Mouse (Mus musculus) NIH3T3 (cell line): ENCODE measurements at regions not wholly inside any gene's neighbourhood (a gene's known extent, or its start where the extent isn't known, plus 50 kb on each side); places are given as distances from the start of the nearest gene placed in this dataset.
"Not testable (repeated sequence)": the region's sequence is repeated elsewhere in the genome, so short reads cannot be mapped to it uniquely, and the experiment has no call there.

Source experiments
- DNase-seq: peaks from one replicate; pipeline ENCODE4 v3.0.0-alpha.2; 2012; ENCODE audit warnings: low read depth

DNA sequence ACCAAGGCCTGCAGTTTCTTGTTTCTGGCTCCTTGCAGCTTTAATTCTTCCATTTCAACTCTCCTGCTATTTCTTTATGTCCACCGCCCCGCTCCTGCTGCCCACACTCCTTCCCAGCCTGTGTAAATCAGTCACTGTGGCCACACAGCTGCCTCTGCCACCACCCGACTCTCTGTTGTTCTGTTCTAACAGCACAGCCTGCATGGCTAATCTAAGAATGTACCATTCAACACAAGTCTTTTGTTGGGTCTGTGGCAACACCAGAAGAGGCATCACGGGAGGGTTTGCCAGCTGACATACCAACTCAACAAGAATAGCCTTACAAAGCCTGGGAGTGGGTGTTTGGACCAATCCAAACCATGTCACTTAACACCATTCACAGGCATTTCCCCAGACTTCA is 264.9 kb upstream of the Pum3 start:
- no peak for DNase-seq

DNA sequence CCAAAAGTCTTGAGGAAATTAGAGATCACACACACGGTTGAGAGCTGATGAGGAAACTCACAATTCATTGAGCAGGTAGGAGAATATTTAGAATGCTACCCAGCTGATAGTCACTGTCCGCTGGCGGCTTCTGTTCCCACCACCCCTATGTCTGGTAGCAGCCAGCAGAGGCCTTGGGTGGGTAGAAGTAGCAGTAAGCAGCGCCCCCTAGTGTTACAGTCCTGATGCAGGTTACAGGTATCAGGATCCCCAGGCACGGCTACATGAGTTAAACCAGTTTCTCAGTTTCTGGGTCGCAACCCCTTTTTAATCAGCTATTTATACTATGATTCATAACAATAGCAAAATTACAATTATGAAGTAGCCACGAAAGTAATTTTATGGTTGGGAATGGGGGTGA is 264.1 kb upstream of the Pum3 start:
- peak; percentile 13 for DNase-seq

DNA sequence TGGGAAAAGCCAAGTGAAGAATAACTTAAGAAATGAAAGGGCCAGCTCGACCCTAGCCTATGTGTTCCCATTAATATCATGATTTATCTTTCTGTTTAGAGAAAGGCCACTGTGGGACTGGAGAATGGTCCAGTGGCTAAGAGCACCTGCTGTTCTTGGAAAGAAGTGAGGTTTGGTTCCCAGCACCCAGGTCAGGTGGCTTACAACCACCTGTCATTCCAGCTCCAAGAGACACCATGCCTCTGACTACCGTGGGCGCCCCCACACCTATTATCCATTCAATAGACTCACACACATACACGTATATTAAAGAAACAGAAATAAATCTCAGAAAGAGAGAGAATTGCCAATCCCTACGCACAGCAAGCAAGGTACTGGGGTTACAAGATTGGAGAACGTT is 263.3 kb upstream of the Pum3 start:
- no peak for DNase-seq

DNA sequence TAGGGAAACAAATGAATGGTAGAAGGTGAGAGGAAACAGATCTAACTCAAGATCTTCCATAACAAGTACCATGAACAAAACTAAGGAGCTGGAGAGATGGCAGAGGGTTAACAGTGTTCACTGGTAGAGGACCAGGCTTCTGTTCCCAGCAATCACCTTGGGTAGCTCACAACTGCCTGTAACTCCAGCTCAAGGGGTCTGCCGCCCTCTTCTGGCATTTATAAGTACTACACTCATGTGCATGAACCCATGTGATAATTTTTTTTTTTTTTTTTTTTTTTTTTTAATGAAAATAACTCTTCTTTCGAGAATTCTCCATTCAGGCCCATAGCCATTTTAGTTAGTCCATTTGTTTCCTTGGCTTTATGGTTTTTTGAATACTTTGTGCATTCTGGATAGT is 253.8 kb upstream of the Pum3 start:
- DNase-seq = peak; percentile 40

DNA sequence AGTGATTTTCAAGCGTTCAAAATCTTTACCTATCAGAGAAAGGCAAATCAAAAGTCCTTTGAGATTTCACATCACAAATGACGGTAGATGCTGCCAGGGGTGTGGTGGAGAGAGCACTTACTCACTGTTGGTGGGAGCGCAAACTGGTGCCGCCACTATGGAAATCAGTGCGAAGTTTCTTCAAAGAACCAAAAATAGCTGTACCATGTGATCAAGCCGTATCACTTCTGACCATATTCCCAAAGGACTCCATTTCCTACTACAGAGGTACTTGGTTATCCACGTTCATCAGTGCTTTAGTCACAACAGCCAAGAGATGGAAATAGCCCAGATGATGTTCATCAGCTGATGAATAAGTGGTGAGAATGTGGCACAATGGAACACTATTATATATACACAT is 249.8 kb upstream of the Pum3 start:
- DNase-seq = no peak

DNA sequence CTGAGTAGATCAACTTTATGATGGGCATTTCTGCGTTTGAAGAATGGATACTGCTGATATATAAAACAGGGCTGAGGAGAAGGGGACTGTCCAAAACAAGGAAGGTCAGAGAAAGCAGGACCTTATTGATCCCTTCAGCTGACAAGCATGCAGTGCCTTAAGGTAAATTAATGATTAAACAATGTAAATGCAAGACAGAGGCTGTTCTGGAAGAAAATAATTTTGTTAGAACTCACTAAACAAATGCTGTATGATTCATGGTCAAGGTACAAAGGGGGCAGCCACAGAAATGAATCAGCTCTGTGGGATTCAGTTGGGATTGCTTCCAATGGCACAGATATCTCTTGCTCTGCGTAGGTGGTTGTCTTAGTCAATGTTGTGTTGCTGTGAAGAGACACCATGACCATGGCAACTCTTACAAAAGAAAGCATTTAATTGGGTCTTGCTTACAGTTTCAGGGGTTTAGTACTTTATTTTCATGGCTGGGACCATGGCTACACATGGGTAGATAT is 243.1 kb upstream of the Pum3 start:
- DNase-seq = peak; percentile 57

DNA sequence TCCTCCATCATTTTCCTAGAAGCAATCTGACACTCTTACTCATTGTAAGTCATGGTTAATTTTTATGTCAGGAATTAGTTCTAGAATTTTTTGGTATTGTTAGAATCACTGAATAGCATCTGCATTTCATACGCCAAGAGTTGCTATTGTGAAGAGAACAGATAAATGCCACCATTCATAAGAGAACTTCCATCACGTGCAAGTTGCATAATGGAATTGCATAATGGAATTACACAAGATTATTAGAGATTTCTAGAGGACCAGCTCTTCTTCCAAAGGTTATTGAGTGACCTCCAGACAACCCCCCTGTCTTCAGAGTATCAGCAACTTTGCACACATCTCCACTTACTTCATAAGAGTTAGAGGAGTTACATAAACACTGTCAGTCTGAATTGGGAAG is 233.7 kb upstream of the Pum3 start:
- no peak for DNase-seq

DNA sequence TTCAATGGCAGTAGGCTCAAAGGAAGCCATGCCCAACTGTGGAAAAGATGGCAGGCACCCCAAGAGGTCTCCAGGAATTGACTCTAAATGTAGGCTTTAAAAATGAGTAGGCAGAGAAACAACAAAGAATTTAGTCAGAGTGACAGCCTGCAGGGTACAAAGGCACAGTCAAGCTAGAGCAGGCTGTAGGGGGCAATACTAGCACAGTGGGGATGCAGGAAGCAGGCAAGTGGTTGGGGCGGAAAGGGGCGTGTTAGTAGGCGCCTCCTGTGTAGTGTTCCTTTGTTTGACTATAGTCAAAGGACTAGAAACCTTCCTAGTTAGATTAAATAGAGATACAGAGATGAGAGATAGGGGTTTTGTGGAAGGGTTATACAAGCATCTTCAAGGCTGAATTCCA is 211.4 kb upstream of the Pum3 start:
- DNase-seq = no peak

DNA sequence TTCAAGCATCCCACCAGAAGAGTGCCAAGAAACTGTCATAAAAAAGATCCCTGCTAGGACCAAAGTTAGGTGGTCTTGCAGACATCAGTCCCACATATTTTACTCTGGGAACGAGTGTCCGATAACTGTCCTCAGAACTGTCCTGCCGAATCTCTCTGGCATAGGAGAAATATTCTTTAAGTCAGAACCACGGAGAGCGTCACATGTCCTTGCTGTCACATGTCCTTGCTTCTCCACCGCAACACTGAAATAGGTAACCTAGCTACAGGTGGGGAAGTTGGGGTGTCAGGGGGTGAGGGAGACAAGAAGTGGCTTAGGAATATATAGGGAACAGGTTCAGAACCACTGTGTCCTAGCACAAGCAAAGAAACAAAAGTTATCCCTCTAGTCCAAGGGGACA is 203.5 kb upstream of the Pum3 start:
- peak; percentile 11 for DNase-seq

DNA sequence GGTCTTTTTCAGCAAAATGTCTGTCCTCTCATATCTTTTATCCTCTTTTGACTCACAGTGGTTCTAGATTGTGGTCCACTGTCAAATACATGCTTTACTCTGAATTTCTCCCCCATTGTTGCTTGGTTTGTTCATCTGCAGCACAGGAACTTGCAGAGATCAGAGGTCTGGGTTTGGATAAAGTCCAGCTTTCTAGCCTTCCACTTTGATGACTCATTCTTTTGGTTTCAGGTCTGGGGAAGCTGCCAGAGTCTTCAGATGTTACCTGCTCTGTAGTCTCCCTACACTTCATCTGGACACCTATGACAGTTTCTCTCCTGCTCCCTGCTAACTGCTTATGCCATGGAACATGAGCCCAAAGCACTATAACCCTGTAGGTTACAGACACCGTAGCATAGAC is 198.0 kb upstream of the Pum3 start:
- peak; percentile 41 for DNase-seq

DNA sequence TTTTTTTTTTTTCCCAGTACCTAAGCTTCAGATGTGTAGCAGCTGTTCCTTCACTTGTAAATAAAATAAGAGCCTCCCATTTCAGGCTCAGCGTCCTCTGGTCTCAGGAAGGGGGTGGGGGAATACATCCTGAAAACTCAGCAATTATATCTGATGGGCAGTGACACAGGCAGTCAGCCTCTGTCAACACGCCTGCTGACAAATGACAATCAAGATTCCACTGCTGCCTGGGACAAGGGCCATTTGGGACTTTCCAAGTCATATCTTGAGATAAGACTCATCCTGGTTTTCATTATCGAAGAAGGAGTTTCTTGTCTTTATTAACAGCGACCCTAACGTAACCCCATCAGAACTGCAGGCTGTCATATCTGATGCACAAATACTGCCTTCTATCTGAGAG is 187.9 kb upstream of the Pum3 start:
- no peak for DNase-seq

DNA sequence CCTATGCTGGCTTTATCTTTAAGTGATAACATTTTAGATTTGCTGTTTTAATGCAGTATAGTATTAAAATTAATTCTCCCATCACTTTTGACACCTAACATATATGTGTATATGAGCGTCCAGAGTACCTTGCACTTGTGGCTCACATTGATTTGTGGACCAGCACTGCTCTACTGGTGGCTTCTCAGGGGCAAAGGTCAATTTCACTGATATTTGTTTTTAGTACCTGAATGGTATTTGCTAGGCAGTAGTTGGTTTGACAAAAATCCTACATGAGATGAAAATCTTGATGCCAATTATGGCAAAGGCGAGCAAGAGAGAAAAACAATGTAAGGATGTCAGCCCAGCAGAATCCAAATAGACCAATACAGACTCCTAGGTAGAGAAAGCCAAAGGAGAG is 177.3 kb upstream of the Pum3 start:
- no peak for DNase-seq

DNA sequence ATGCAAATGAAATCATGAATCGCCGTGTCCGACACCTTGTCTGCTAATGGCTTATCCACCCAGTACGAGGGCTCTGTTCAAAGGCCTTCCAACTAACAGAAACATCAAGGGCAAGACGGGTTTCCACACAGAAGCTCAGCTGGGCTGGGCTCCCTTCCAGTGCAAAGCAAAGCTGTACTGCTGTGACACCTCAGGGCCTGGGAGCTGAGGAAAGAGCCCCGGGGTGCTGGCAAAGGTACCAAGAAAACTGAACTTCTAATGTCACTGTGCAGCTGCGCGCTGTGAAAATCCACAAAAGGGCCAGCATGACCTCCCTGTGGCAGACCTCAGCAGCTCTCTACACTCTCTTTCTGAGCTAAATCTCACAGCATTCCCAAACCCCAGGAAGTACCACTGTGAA is 173.7 kb upstream of the Pum3 start:
- no peak for DNase-seq

DNA sequence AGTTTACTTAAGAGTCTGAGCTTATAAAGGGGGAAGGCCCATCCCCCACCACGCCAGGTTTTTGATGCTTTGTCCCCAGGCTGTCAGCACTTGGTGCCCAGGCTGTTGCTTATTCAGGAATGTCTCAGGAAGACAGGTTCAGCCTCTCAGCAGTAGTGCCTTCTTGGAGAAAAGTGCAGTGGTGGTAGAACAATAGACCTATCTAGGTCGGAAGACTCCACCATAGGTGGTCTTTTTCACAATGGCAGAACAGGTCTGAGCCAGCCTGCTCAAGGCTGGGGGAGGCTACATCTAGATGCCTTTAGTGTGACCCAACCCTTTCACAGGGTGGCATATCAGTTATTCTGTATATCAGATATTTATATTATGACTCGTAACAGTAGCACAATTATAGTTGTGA is 171.9 kb upstream of the Pum3 start:
- DNase-seq = no peak

DNA sequence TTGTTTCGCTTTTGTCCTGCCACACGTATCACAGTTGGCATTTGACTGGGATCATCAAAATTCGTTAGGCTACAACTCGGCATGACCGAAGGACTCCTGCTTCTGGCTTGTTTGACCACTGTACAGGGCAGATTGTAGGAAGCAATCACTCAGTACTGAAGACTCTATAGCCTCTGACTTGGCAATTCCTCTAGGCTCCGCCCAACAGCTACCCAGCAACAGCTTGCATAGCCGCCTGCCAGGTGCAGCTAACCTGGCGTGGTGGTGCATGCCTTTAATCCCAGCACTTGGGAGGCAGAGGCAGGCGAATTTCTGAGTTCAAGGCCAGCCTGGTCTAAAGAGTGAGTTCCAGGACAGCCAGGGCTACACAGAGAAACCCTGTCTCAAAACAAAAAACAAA is 170.8 kb upstream of the Pum3 start:
- not testable (repeated sequence) for DNase-seq

DNA sequence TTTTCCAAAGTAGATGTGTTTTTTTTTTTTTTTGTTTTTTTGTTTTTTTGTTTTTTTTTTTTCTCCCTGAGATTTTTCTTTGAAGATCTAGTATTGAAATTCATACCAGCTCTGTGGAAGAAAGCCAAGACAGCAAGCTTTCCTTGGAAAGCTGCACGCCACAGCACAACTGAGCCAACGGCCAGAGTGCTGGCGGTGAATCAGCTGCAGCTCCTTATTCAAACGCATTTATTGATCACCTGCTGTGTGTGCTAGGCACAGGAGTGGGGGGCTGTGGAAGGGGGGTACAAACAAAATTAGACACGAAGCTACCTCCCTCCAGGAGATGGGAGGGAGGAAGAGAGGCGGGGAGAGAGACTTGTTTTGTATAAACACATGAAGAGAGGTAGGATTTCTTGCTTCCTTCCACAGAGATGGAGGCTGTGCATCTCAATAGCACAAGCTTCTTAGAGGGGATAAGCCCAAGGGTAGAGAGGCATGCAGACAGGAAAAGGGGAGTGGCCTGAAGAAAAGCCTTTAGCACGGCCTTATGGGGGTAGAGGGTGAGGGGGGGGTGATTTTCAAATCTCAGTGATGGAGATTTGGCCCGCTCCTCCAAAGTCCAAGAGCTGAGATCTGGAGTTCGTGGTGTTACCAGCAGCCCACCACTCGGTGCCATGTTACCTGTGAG is 170.1 kb upstream of the Pum3 start:
- DNase-seq = peak; percentile 34

DNA sequence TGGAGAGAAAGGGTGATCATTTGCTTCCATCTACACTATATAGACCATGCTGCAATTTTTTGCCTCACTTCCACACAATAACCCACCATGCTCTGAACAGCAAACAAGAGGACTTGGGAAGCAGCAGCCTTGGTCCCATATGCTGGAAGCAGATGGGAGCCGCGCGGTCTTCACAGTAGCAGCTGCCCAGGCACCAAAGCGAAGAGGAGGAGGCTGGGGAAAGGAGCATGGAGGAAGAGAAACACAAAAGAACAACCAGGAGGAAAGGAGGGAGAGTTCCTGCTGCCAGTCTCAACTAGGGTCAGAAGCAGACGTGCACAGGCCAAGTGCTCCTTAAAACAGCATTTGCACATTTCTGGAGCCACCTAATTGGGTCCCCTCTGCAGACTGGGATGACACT is 168.7 kb upstream of the Pum3 start:
- no peak for DNase-seq

DNA sequence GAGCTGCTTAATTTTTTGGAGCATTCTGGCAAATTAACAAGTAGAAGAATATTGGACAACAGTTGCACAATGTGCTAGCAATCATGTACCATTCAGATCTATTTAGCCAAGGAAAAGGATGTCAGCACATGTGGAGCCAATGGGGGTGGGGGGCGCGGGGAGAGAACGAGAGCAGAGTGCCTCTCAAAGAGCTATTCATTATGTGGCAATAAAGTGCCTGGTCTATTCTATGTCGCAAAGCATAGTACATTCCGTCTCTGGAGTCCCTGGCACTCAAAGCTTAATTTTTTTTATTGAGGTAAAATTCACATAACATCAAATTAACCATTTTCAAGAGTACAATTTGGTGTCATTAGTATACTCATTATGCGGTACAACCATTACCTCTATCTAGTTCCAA is 155.9 kb upstream of the Pum3 start:
- DNase-seq = no peak

DNA sequence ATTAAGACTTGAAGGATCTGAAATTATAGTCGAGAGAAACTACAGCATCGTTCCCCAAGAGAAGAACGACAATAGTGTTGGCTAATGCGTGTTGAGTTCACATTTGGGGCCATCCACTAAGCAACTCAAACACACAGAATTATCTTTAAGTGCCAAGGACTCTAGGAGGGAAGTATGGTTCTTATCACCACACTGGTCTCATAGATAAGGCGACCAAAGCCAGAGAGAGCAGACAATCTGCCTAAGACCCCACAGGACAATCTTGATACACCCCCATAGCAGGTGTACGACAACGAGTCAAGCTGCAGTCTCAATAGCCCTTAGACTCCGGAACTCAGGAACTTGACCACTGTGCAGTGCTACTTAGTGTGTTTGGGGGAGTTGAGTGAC is 152.5 kb upstream of the Pum3 start:
- no peak for DNase-seq

DNA sequence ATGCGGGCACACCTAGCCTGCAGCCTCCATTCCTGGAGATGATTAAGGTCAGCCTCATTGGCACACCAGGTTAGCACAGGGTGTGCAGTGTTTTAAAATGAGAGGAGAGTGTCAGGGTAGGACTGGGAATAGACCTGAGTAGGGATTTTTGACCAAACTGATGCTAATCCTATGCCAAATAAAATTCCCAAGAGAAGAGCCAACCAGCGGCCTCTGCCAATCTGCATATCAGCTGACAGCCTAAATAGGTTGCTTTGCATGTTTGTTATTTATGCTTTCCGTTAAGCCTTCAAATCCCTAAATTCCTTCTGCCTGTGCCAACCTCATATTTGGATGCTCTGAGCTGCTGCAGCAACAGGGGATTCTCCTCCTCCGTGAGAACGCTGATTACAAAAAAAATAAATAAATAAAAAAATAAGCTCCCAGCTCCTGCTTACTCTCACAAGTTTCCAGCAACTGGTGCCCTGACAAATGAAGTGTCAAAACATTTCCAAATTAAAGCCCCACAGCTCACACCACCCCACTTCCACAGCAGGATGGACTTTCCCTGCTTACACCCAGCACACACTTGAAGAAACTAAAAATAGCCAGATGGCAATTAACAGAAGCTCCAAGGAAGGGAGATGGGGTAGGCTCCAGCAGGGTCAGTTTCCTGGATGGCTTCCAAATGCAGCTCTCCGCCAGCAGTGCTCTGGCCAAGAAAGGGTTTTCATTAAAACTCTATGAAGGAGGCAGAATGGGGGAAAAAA is 151.9 kb upstream of the Pum3 start:
- DNase-seq = peak; percentile 11

DNA sequence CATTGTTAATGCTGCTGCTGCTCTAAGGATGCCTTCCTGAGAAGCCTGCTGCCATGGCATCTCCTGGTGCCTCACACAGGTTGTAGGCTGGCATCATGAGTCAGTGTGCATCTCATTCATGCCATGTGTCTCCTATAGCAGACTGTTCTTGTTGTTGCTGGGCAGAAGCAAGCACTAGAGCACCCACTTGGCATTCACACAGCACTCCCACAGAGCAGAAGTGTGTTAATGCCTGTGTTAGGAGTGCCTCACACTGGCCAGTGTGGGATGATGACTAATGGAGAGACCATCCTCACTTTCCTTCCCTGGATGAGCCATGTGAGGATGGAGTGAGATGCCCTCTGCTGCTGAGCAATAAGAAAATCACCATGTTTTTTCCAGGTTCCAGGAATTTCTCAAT is 146.9 kb upstream of the Pum3 start:
- peak; percentile 70 for DNase-seq

DNA sequence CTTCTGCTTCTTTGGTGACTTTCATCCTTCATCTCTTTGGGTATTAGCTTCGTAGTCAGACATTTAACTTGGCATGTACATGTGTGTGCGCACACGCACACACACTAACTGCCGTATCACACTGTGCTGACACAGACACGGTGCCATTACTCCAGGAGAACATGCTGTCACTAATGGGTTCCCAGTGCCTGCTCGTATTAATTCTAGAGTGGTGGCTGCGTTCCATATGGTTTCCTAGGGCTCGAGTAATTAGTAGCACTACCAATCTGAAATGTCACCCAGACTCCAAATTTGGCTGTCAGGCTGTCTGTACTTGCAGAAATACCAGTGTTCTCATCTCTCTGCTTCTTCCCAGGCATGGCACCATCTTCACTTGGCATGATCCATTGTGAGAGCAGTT is 137.3 kb upstream of the Pum3 start:
- no peak for DNase-seq

DNA sequence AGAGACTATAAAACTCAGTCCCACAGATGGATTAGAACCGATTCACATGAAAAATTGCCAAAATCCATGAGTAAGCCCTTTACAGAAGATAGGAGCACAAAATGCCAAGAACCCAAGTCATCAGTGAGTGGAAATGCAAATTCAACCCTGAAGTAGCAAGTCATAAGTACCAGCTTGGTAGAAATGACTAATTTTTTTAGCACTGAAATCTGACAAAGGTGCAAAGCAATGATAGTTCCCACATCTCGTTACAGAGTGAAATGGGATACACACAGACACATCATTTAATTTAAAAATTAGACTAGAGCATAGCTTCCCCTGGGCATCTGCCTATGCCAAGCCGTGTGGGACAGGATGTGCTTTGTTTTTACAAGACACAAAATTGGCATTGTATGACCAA is 136.4 kb upstream of the Pum3 start:
- no peak for DNase-seq

DNA sequence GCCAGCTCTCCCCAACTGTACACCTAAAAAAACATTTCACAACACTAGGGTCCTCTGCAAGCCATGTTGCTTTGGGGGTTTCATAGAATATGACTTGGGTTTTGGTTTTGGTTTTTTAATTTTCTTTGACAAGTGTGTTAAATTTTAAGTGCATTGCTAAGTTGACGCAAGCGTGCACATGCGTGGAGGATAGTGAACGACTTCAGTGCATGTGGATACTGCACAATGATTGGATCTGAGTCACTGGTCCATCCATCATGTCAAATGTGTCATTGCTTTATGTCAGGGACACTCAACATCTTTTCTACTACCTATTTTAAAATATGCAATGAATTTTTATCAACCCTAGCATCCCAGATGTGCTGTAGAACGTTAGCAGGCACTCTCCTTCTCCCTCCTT is 134.5 kb upstream of the Pum3 start:
- DNase-seq = no peak
